Mouse (Mus musculus) spleen, adult 12 weeks (tissue): ENCODE results near the gene Impg1.
"Not testable (repeated sequence)": the region's sequence is repeated elsewhere in the genome, so short reads cannot be mapped to it uniquely, and the experiment has no call there.

Source experiments
- DNase-seq: peaks from one replicate; pipeline ENCODE4 v3.0.0; 2022; ENCODE audit warnings: low spot score

The Impg1 gene

GRCm38 (mm10) chr9:80344451-80345000 lies 120.8 kb downstream of the Impg1 start:
- DNase-seq, result no peak

- DNase-seq, result no peak
Measured at GRCm38 (mm10) chr9:80342520-80342919, 122.8 kb downstream of the Impg1 start.

GRCm38 (mm10) chr9:80341756-80342155 lies 123.5 kb downstream of the Impg1 start:
- DNase-seq, result no peak

GRCm38 (mm10) chr9:80340927-80341326 lies 124.4 kb downstream of the Impg1 start:
- no peak for DNase-seq

- no peak for DNase-seq
Measured at GRCm38 (mm10) chr9:80338026-80338425, 127.3 kb downstream of the Impg1 start.

GRCm38 (mm10) chr9:80335660-80336357 lies 129.5 kb downstream of the Impg1 start:
- no peak for DNase-seq

GRCm38 (mm10) chr9:80333998-80334605 lies 131.2 kb downstream of the Impg1 start:
- DNase-seq, result no peak

GRCm38 (mm10) chr9:80333466-80333865 lies 131.8 kb downstream of the Impg1 start:
- no peak for DNase-seq

- no peak for DNase-seq
Measured at GRCm38 (mm10) chr9:80332153-80332552, 133.1 kb downstream of the Impg1 start.

GRCm38 (mm10) chr9:80321051-80321887 lies 144.0 kb downstream of the Impg1 start:
- not testable (repeated sequence) for DNase-seq

GRCm38 (mm10) chr9:80318027-80318426 lies 147.3 kb downstream of the Impg1 start:
- no peak for DNase-seq

GRCm38 (mm10) chr9:80315922-80316321 lies 149.4 kb downstream of the Impg1 start:
- no peak for DNase-seq

- DNase-seq, result no peak
Measured at GRCm38 (mm10) chr9:80313610-80314009, 151.7 kb downstream of the Impg1 start.

- DNase-seq, result no peak
Measured at GRCm38 (mm10) chr9:80307629-80308028, 157.7 kb downstream of the Impg1 start.

GRCm38 (mm10) chr9:80306853-80307252 lies 158.4 kb downstream of the Impg1 start:
- DNase-seq, result no peak

GRCm38 (mm10) chr9:80306390-80306789 lies 158.9 kb downstream of the Impg1 start:
- no peak for DNase-seq

- DNase-seq, result no peak
Measured at GRCm38 (mm10) chr9:80303518-80303917, 161.8 kb downstream of the Impg1 start.

- DNase-seq, result no peak
Measured at GRCm38 (mm10) chr9:80299031-80299430, 166.2 kb downstream of the Impg1 start.

- no peak for DNase-seq
Measured at GRCm38 (mm10) chr9:80296086-80296485, 169.2 kb downstream of the Impg1 start.

- no peak for DNase-seq
Measured at GRCm38 (mm10) chr9:80293056-80293584, 172.2 kb downstream of the Impg1 start.

GRCm38 (mm10) chr9:80286845-80287244 lies 178.4 kb downstream of the Impg1 start:
- no peak for DNase-seq

- no peak for DNase-seq
Measured at GRCm38 (mm10) chr9:80284539-80285174, 180.6 kb downstream of the Impg1 start.
